Mouse (Mus musculus): Measurements from ENCODE around the gene Elk3. TPM values are rescaled to one million over a fixed set of nuclear protein-coding genes. Genes with fewer than 3 reads are reported as not detected.

Gene Elk3
- polyA plus RNA-seq, 1 experiment = 37.4 TPM

DNA sequence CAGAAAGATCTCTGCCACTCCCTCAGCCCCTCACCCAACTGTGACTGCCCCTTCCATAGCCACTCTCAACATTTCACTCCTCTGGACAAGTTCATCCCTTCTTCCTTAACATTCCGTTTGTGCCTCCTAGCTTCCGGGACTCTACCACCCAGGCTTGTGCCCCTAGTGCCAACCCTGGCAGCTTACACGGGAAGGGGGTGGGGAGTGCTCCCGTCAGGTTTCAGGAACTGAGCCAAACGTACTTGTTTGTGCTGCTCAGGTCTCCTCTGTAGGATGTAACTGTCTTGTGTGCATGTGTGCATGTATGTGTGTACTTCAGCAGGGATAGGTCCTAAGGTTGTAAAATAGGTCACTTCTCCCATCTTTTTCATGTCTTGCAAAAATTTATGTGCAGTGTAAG, 51.1 kb downstream of the Elk3 start:
- Histone ChIP-seq H3K27me3 (ENCODE audit: control insufficient read depth, insufficient read depth, low read length) (no peaks in the 10 kb centered on the region), H3K4me3 (ENCODE audit: extremely low read depth, insufficient read depth, insufficient read length) (no peak overlapping the region), H3K36me3 (ENCODE audit: control insufficient read depth, insufficient read depth, low read length) (peaks cover 10% of the 10 kb centered on the region), H3K27ac (ENCODE audit: insufficient read depth, low read length) (no peak overlapping the region), H3K4me1 (ENCODE audit: control insufficient read depth, insufficient read depth, insufficient read length) (peaks cover 13% of the 10 kb centered on the region; the same call in 1 of the 2 replicates)
- TF ChIP-seq CTCF (IDR thresholded peaks at IDR 0.05; ENCODE audit: extremely low read depth, insufficient read depth, insufficient read length, insufficient replicate concordance) (no peak), POLR2A (IDR thresholded peaks at IDR 0.05; ENCODE audit: low read depth, low read length) (no peak)
- 70% methylated on average over 5 of the region's 5 CpGs for WGBS
- no peak for DNase-seq (ENCODE audit: low read depth in 1 of 2, low spot score in 2 of 2)

- WGBS = 89% methylated on average over 13 of the region's 13 CpGs
- Histone ChIP-seq H3K4me3 (ENCODE audit: extremely low read depth, insufficient read depth, insufficient read length) (no peak overlapping the region), H3K4me1 (ENCODE audit: control insufficient read depth, insufficient read depth, insufficient read length) (no peaks in the 10 kb centered on the region), H3K27ac (ENCODE audit: insufficient read depth, low read length) (no peak overlapping the region), H3K36me3 (ENCODE audit: control insufficient read depth, insufficient read depth, low read length) (peaks cover 9% of the 10 kb centered on the region), H3K27me3 (ENCODE audit: control insufficient read depth, insufficient read depth, low read length) (no peaks in the 10 kb centered on the region)
- TF ChIP-seq CTCF (IDR thresholded peaks at IDR 0.05; ENCODE audit: extremely low read depth, insufficient read depth, insufficient read length, insufficient replicate concordance) (no peak), POLR2A (IDR thresholded peaks at IDR 0.05; ENCODE audit: low read depth, low read length) (no peak)
- no peak for DNase-seq (ENCODE audit: low read depth in 1 of 2, low spot score in 2 of 2)
Observed at GRCm38 (mm10) chr10:93255294-93255693, 55.6 kb downstream of the Elk3 start.

GRCm38 (mm10) chr10:93253156-93253555, 57.8 kb downstream of the Elk3 start:
- Histone ChIP-seq H3K36me3 (ENCODE audit: control insufficient read depth, insufficient read depth, low read length) (peaks cover 13% of the 10 kb centered on the region), H3K27ac (ENCODE audit: insufficient read depth, low read length) (no peak overlapping the region), H3K27me3 (ENCODE audit: control insufficient read depth, insufficient read depth, low read length) (no peaks in the 10 kb centered on the region), H3K4me1 (ENCODE audit: control insufficient read depth, insufficient read depth, insufficient read length) (no peaks in the 10 kb centered on the region), H3K4me3 (ENCODE audit: extremely low read depth, insufficient read depth, insufficient read length) (no peak overlapping the region)
- WGBS = 92% methylated on average over 6 of the region's 6 CpGs
- no peak for TF ChIP-seq POLR2A (IDR thresholded peaks at IDR 0.05; ENCODE audit: low read depth, low read length)
- no peak for TF ChIP-seq CTCF (IDR thresholded peaks at IDR 0.05; ENCODE audit: extremely low read depth, insufficient read depth, insufficient read length, insufficient replicate concordance)
- DNase-seq (ENCODE audit: low read depth in 1 of 2, low spot score in 2 of 2) = no peak

DNA sequence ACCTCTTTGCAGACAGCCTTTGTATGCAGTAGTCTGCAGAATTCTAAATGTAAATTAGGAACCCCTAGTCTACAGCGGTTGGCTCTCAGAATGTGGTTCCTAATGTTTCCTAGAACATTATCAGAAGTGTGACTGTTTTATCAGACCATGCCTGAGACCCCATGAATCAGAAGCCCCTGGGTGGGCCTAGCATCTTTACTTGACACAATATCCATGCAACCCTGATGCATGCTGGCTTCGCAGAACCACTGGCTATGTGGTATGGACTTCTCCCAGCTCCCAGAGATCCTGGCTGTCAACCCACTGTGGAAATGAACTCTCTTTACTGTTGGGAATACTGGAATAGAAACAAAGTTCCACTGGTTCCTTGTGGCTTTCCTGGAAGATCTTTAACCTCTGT, 58.3 kb downstream of the Elk3 start:
- 96% methylated on average over 2 of the region's 2 CpGs for WGBS
- no peak overlapping the region for H3K4me3 ChIP-seq (ENCODE audit: extremely low read depth, insufficient read depth, insufficient read length)
- H3K36me3 ChIP-seq (ENCODE audit: control insufficient read depth, insufficient read depth, low read length) = peaks cover 17% of the 10 kb centered on the region
- no peaks in the 10 kb centered on the region for H3K27me3 ChIP-seq (ENCODE audit: control insufficient read depth, insufficient read depth, low read length)
- DNase-seq (ENCODE audit: low read depth in 1 of 2, low spot score in 2 of 2) = no peak
- H3K4me1 ChIP-seq (ENCODE audit: control insufficient read depth, insufficient read depth, insufficient read length) = no peaks in the 10 kb centered on the region
- no peak for TF ChIP-seq CTCF (IDR thresholded peaks at IDR 0.05; ENCODE audit: extremely low read depth, insufficient read depth, insufficient read length, insufficient replicate concordance)
- no peak for TF ChIP-seq POLR2A (IDR thresholded peaks at IDR 0.05; ENCODE audit: low read depth, low read length)
- no peak overlapping the region for H3K27ac ChIP-seq (ENCODE audit: insufficient read depth, low read length)

DNA sequence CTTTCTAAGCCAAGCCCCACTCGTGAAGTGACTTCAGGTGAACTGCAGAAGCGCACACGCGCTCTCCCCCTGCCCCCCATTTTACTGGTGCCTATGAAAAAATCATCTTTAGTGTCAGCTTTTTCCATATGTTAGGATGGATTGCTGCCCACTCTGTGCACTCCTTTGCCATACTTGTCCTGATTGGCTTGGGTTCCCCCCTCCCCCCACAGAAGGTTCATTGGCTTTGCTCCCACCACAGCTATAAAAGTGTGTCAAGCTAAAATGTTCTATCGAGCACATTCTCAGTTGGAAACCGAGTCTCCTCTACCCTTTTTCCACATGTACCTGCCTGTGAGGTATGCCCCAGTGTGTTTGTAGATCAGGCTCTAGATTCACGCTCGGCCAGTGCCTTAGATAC, 59.5 kb downstream of the Elk3 start:
- no peak overlapping the region for H3K27ac ChIP-seq (ENCODE audit: insufficient read depth, low read length)
- no peaks in the 10 kb centered on the region for H3K27me3 ChIP-seq (ENCODE audit: control insufficient read depth, insufficient read depth, low read length)
- DNase-seq (ENCODE audit: low read depth in 1 of 2, low spot score in 2 of 2) = no peak
- H3K4me3 ChIP-seq (ENCODE audit: extremely low read depth, insufficient read depth, insufficient read length) = no peak overlapping the region
- TF ChIP-seq CTCF (IDR thresholded peaks at IDR 0.05; ENCODE audit: extremely low read depth, insufficient read depth, insufficient read length, insufficient replicate concordance) (no peak), POLR2A (IDR thresholded peaks at IDR 0.05; ENCODE audit: low read depth, low read length) (no peak)
- H3K4me1 ChIP-seq (ENCODE audit: control insufficient read depth, insufficient read depth, insufficient read length) = no peaks in the 10 kb centered on the region
- 94% methylated on average over 8 of the region's 8 CpGs for WGBS
- peaks cover 20% of the 10 kb centered on the region for H3K36me3 ChIP-seq (ENCODE audit: control insufficient read depth, insufficient read depth, low read length)

DNA sequence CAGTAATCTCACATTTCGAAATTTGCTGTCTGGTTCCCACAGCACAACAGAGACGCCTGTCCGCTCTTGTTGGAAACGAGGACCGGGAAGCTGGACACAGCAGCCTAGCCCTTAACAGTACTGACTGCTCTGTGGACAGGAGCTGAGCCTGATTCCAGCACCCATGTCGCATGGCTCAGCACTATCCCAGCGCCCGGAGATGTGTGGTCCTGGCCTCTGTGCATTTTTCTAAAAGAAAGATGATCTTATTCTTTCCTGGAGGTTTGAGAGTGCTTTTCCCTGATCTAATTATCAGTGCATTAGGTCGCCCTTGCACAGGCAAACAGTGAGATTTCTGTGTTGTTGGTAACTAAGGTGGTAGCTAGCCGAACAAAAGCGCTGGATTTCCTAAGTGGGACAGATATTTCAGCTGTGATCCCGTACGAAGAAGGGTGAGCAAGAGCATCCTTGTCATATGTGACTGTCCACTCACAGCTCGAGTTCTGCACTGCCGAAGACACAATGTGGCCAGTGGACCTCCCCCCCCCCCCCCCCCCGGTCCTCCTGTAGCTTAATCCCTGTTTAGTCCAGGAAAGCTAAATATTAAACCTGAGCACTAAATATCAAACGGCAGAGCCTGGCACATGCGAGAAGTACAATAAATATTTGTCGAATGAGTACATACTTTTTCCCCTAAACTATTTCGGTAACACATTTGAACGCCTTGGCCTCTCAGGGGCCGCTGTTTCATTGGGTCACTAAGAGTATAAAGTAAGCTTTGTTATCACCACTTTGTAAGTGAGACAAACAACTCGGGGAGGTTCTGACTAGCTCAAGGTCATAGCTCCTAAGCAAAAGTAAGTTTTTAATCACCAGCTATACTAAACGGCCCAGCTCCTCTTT, 60.3 kb downstream of the Elk3 start:
- H3K27me3 ChIP-seq (ENCODE audit: control insufficient read depth, insufficient read depth, low read length) = no peaks in the 10 kb centered on the region
- peaks cover 21% of the 10 kb centered on the region for H3K36me3 ChIP-seq (ENCODE audit: control insufficient read depth, insufficient read depth, low read length)
- H3K4me1 ChIP-seq (ENCODE audit: control insufficient read depth, insufficient read depth, insufficient read length) = no peaks in the 10 kb centered on the region
- WGBS = 90% methylated on average over 24 of the region's 24 CpGs
- H3K4me3 ChIP-seq (ENCODE audit: extremely low read depth, insufficient read depth, insufficient read length) = no peak overlapping the region
- no peak overlapping the region for H3K27ac ChIP-seq (ENCODE audit: insufficient read depth, low read length)
- TF ChIP-seq POLR2A (IDR thresholded peaks at IDR 0.05; ENCODE audit: low read depth, low read length) = no peak
- no peak for TF ChIP-seq CTCF (IDR thresholded peaks at IDR 0.05; ENCODE audit: extremely low read depth, insufficient read depth, insufficient read length, insufficient replicate concordance)
- DNase-seq (ENCODE audit: low read depth in 1 of 2, low spot score in 2 of 2) = no peak

GRCm38 (mm10) chr10:93249901-93250300, 61.0 kb downstream of the Elk3 start:
- DNase-seq (ENCODE audit: low read depth in 1 of 2, low spot score in 2 of 2) = no peak
- TF ChIP-seq CTCF (IDR thresholded peaks at IDR 0.05; ENCODE audit: extremely low read depth, insufficient read depth, insufficient read length, insufficient replicate concordance) (no peak), POLR2A (IDR thresholded peaks at IDR 0.05; ENCODE audit: low read depth, low read length) (no peak)
- WGBS = 92% methylated on average over 7 of the region's 7 CpGs
- Histone ChIP-seq H3K4me3 (ENCODE audit: extremely low read depth, insufficient read depth, insufficient read length) (no peak overlapping the region), H3K27ac (ENCODE audit: insufficient read depth, low read length) (no peak overlapping the region), H3K4me1 (ENCODE audit: control insufficient read depth, insufficient read depth, insufficient read length) (no peaks in the 10 kb centered on the region), H3K36me3 (ENCODE audit: control insufficient read depth, insufficient read depth, low read length) (peaks cover 21% of the 10 kb centered on the region), H3K27me3 (ENCODE audit: control insufficient read depth, insufficient read depth, low read length) (no peaks in the 10 kb centered on the region)
